Mouse (Mus musculus) c-Kit-negative CD71-positive TER-119-positive erythroid progenitor cells, embryonic 14.5 days (primary cell): ENCODE results near the gene Zfp296.
A peak's percentile ranks its signal among the peaks of the same experiment; 100 is the strongest.

Source experiments
- DNase-seq: peaks from one replicate; pipeline ENCODE4 v3.0.0-alpha.2; 2013; ENCODE audit warnings: low read depth, low spot score

Zfp296 gene

DNA sequence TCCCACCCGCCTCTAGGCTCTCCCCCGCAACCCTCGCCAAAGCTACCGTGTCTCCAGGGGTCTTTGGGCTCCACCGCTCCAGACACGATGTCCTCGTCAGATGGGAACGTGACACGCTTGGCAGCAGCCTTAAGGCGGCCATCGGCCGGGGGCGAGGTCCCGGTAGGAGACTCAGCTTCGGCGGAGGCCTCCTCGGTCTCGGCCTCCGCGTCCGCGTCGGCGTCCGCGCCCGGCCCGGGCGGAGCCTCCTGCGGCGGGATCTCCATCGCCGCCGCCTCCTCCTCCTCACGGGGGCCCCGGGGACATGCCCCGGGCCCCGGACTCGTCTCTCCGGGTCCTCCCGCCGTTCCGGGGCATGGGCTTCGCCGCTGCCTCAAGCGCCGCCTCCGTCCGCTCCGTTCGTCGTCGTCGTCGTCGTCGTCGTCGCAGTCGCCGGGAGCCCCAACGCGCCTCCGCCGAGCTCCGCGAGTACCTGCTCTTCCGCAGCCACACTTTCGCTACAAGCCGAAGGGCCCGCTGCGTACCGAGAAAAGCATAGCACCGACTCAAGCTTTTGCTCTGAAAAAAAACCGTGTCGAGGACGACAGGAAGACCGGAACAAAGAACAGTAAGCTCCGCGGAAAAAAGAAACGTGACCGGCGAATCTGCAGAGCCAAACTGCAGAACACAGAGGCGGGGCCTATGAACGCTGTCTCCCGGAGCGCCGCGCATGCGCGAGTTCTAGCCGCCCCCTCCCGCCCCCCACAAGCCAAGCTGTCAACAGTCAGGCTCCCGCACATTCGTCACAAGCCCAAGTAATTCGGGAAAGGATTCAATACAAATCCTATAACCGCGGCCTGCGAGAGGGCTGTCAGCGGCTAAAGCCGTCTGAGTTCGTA lies 15.1 kb upstream of the Zfp296 start:
- DNase-seq: peak; percentile 89

GRCm38 (mm10) chr7:19562643-19563410 lies 14.3 kb upstream of the Zfp296 start, which contains the start of gene Ppp1r37:
Gene Ppp1r37, minus strand, starts transcription at chr7:19563076.
- DNase-seq: no peak

- DNase-seq: peak; percentile 65
Measured at GRCm38 (mm10) chr7:19563884-19564283, 13.2 kb upstream of the Zfp296 start.

DNA sequence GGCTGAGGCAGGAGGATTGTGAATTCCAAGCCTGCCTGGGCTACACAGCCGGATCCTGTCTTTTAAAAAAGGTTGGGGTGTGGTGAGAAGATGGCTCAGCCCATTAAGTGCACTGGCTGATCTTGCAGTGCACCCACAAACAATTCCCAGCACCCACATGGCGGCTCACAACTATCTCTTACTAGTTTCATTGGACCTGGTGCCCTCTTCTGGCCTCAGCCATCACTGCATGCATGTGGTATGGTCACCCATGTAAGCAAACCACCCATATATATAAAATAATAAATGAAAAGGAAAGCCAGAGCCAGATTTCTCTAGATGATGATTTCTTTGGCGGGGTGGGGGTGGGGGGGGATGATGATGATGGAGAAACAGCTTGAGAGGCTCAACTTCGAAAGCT lies 12.6 kb upstream of the Zfp296 start:
- no peak for DNase-seq

DNA sequence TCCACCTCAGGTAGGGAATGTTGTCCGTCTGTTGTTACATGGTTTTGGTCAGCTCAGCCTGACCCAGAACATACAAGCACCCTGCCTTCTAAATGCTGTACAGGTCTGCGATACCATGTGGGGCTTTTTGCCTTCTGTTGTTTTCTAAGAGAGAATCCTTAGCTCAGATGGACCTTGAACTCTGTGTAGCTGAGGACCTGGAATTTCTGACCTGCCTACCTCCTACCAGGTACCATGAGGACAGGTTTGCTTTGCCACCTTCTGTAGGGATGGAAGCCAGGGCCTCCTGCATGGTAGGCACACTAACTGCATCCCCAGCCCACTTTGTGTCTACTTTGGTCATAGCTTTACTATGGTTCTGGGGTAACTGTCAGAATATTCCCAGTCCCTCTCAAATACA lies 11.3 kb upstream of the Zfp296 start:
- DNase-seq: no peak

- no peak for DNase-seq
Measured at GRCm38 (mm10) chr7:19567426-19567825, 9.7 kb upstream of the Zfp296 start.

- DNase-seq: no peak
Measured at GRCm38 (mm10) chr7:19569647-19570046, 7.4 kb upstream of the Zfp296 start.

DNA sequence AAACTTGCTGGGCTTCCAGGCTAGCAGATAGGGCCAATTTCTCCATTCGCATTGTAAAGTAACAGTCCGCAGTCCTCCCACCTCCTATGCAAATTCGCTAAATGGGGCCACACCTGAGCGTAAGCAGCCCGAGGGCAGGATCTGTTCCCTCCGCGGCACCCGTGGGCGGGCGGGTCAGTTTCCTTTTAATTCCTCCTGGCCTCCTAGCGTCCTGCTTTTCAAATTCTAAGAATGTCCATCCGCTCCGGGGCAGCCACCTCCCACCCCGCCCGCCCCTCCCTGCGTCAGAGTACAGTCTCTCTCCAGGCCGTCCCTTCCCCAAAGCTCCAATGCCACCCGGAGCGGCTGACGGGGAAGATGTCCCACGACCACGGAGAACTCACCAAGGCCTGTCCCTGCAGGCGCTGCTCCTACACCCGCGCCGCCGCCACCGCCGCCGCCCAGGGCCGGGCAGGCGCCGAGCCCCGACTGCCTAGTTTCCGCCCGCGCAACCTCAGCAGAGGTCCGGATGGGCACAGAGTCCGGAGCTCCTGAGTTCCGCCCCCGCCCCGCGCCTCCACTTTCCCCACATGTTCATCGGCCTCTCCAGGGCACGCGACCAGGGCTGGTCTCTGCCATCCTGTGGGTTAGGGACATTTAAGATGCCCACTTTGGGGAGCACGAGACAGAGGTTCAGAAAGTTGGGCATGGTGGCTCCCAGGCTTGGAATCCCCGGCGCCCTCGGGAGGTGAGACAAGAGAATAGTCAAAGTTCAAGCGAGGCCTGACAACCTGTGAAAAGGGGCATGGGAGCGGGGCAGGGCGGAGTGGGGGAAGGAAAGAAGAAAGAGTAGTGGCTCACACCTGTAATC lies 3.9 kb upstream of the Zfp296 start:
- peak; percentile 74 for DNase-seq

DNA sequence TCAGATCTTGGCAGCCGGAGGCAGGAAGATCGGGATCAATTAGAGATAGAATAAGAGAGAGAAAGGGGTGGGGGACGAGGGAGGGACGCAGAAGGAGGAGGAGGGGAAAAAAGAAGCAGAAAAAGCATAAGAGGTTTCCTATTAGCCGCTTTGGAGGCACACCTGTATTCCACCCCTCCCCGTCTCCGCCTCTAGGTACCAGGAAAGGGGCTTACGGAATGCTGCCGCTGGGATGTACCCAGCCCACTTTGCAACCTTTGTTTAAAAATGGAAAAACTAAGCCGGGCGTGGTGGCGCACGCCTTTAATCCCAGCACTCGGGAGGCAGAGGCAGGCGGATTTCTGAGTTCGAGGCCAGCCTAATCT lies 3.3 kb upstream of the Zfp296 start:
- no peak for DNase-seq

DNA sequence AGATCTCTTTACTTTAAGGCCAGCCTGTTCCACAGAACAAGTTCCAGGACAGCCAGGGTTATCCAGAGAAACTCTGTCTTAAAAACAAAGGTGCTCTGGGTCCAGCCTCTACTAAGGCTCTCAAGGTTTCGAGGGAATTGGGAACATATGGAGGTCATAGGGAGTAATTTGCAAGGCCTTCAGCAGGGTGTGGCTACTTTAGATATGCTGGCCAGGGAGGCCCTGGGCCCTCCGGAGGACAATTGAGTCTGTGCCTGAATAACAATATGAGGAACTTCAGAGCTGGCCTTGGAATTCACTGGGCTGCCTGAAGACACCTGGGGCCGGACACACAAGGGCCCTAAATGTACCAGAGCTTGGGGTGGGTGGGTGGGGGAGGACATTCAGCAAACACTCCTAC lies 1.5 kb upstream of the Zfp296 start:
- DNase-seq: no peak

- no peak for DNase-seq
Measured at GRCm38 (mm10) chr7:19577877-19578414, 859 bp downstream of the Zfp296 start.

- no peak for DNase-seq
Measured at GRCm38 (mm10) chr7:19578436-19578835, 1.3 kb downstream of the Zfp296 start.

DNA sequence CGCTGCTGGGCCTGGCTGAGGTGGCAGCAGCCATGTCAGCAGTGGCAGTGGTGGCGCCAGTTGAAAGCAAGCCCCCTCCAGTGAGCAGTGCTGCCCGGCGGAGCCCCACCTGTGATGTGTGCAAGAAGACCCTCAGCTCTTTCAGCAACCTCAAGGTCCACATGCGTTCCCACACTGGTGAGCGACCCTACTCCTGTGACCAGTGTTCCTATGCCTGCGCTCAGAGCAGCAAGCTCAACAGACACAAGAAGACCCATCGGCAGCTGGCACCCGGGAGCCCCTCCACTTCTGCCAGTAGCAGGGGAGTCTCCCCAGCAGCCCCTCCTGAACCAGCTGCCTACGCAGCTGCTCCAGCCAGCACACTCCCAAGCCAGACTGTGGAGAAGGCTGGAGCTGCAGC lies 2.7 kb downstream of the Zfp296 start:
- DNase-seq: no peak

GRCm38 (mm10) chr7:19580634-19581033 lies 3.5 kb downstream of the Zfp296 start:
- DNase-seq: no peak

DNA sequence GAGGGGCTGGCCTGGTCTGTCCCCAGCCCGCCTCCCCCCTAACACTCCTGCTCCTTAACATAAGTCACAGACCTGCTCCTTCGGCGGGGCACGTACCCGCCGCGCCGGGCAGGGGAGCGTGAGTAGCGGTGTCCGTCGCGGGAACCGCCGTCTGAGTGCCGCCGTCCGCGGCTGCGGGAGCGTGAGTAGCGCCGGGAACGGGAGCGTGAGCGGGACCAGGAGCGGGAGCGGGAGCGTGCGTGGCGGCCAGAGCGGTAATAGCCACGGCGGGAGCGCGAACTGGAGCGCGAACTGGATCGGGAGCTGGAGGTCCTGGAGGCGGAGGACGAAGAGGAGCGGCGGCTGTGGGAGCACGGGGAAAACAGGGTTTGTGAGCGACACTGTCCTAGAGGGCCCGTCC lies 9.2 kb downstream of the Zfp296 start:
- DNase-seq: no peak

- peak; percentile 54 for DNase-seq
Measured at GRCm38 (mm10) chr7:19589207-19589606, 12.1 kb downstream of the Zfp296 start.

- peak; percentile 72 for DNase-seq
Measured at GRCm38 (mm10) chr7:19589917-19590316, 12.8 kb downstream of the Zfp296 start.

GRCm38 (mm10) chr7:19593061-19593730 lies 16.1 kb downstream of the Zfp296 start:
- no peak for DNase-seq

DNA sequence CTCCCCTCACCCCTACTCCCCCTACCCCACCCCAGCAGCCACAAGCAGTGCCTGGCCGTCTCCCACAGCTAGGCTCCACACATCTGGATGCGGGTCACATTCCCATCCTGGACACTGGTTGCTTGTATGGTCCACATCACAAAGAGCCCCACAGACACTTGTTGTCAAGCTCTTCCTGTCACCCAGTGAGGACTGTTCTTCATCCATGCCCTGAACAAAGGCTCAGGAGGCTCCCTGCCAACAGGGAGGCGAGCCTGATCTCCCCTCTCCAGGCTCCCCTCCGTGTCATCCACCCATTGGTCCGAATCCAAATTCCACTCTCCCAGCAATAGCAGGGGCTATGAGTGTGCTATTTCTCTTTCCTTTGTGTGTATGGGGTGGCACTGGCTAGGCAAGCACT lies 23.5 kb downstream of the Zfp296 start:
- no peak for DNase-seq

- DNase-seq: no peak
Measured at GRCm38 (mm10) chr7:19603055-19603454, 26.0 kb downstream of the Zfp296 start.
